Mouse (Mus musculus) liver, adult 2 months (tissue): Measurements from ENCODE around the gene Col25a1.

Experiments
- CTCF ChIP-seq: fragments of 200-500 bp; IDR thresholded peaks from 2 replicates; pipeline ENCODE4 v1.5.1; 2011; ENCODE audit warnings: low read depth, low read length, control low read depth
- POLR2A ChIP-seq: fragments of 200-500 bp; IDR thresholded peaks from 2 replicates; pipeline ENCODE4 v1.6.1; 2011; ENCODE audit warnings: low read length, control low read depth; ENCODE audit not compliant: insufficient read depth; ENCODE audit errors: extremely low read depth

GRCm38 (mm10) chr3:130214631-130215030, 83.3 kb downstream of the Col25a1 start:
- TF ChIP-seq CTCF (no peak), POLR2A (no peak)
